Mouse (Mus musculus) gastrocnemius, postnatal 4 days (tissue): ENCODE results near the gene Iffo2. TPM values are rescaled to one million over a fixed set of nuclear protein-coding genes. Genes with fewer than 3 reads are reported as not detected.

Experiments
- DNase-seq, 2 experiments: peaks; one replicate each; pipeline ENCODE4 v3.0.0; 2021 to 2022; ENCODE audit warnings: low spot score in 2 of 2, mixed read lengths in 2 of 2
- total RNA-seq, 2 experiments: library from RNA; stranded (reverse); gene quantifications; 2 replicates each; pipeline ENCODE4 v1.2.3; 2021

The Iffo2 gene
- total RNA-seq, 2 experiments from 2014 or later: 11.5 to 11.8 TPM

- DNase-seq: peak in 1 of 2 experiments; percentile 51
These were observed 72.3 kb downstream of the Iffo2 start, which contains the start of gene Gm21969 for GRCm38 (mm10) chr4:139602357-139603244. Gm21969 (plus strand) TSS chr4:139603186.

GRCm38 (mm10) chr4:139605216-139605615, 74.9 kb downstream of the Iffo2 start:
- DNase-seq: no peak

DNA sequence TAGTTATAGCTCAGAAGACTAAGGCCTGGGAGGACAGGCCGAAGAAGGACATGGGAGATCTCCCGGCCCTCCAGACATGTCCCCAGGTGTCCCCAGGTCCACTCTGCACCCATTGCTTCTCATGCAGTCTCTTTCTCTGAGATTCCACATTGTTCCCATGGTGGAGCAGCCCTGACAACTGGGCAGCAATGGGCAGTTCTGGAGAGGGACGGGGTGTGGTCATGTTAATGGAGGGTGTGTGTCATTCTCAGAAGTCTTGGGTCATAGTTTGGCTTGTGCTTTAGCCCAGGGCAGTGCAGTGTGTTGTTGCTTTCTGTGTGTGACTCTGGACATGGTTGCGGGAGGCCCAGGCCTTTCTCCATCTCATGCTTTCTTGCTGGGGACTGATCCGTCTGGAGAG, 76.4 kb downstream of the Iffo2 start:
- no peak for DNase-seq

DNA sequence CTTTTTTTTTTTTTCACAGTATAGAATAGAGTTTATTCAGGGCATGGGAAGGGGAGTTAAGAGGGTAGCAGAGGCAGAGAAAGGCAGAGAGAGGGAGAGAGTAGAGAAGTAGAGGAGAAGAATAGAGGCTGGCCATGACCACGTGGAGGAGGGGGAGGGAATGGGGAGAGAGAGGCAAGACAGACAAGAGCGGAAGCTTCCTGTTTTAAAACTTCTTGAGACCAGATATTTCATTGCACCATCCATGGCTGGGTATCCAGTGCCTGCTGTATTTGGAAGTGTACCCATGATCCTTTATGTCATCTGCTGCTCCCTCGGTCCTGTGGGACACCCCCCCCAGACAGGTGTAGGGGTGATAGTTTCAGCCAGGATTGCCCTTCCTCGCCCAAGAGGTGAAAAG, 78.6 kb downstream of the Iffo2 start:
- DNase-seq: no peak

DNA sequence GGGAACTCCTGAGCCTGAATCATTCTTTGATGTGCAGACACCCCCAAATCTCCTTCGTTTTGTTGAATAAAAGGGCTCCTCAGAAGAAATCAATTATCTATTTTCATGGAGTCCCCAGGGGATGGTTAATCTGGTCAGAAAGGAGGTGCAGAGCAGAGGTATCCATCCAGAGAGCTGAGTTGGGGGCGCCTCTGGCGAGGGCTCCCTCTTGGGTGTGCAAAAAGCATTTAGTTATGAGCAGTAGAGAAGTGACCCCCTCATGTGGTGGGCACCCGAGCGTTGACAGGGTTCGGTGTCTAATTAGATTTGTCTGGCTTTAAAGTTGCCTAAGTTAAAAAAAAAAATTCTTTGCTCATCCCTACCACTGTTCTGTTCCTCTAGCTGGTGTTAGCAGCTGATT, 80.6 kb downstream of the Iffo2 start:
- DNase-seq: no peak

DNA sequence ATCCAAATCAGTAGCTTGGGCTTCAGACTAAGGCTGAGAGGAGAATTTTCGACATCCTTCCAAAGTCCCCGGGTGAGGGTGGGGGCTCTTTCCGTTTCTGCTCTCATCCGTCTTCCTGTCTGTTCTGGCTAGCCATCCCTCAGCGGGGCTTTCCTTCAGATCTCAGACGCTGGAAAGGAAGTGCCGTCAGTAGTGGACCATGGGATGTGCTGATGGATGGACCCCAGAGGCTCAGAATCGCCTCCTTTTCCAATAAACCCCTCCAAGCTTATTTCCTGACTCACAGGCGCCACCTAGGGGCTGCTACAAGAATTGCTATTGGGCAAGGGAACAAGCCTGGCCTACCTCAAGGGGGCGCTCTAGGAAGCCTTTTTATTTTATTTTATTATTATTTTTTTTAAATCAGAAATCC, 81.2 kb downstream of the Iffo2 start:
- DNase-seq: peak; percentile 75 to 85

- DNase-seq: no peak
These were observed 84.3 kb downstream of the Iffo2 start for GRCm38 (mm10) chr4:139614524-139615260.

DNA sequence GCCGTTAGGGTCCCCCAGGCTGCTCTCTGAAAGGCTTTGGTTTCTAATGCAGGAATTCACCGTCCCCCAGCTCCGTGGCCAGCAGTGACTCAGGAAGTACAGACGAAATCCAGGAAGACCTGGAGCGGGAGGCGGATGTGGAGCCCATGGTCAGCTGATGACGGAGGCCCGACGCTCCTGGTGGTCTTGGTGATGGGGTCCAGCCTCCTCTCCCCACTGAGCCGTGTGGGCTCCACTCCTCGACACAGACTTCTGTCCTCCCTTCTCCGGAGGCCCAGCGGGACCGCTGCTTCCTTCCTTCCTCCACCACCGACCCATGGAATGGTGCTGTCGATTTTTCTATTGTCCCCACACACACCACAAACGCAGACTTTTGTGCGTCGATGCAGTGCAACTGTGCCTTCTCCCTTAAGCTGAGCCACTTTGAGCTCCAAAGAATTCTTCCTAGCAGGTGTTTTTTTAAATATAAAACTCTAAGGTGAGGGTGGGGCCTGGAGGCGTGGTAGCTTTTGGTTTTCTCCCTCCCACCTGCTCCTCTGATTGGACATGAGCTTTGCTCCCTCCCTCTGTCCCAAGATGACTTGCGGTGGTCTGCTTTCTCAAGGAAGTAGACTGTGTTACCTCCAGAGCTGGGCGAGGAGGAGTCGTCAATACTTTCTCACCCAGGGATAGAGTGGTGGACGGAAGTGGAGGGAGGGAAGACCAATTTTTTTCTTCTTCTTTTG, 86.1 kb downstream of the Iffo2 start:
- DNase-seq: no peak

DNA sequence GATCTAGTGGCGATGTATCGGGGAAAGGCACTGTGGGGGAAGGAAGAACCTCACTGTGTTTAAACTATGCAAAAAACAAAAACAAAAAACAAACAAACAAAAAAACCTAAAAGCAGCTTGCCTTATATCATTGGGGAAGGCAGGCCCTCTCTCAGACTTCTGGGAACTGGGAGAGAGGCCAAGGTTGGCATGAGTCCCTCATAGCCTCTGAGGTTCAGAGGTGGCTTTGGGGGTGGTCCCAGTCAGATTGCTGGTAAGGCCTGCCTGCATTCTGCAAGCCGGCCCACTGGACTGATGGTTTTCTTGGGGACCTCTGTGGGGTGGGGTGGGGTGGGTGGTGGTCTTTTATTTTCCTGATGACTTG, 86.6 kb downstream of the Iffo2 start:
- no peak for DNase-seq

DNA sequence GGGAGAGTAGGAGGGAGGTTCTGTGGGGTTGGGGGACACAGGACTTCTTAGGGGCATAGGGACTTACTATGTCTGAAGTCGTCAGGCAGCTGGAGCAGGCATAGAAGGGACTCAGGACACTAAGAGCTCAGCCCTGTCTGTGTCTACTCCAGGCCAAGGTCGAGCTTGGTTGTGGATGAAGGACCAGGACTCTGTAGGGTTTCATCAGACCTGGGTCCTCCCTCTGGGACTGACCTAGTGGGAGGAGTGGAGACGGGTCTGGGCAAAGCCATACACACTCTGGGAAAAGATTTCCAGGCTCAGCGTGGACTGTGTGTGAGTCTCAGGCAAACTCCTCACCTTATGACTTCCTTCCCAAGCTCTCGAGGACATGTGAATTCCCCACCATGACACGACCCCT, 89.4 kb downstream of the Iffo2 start:
- DNase-seq: no peak

DNA sequence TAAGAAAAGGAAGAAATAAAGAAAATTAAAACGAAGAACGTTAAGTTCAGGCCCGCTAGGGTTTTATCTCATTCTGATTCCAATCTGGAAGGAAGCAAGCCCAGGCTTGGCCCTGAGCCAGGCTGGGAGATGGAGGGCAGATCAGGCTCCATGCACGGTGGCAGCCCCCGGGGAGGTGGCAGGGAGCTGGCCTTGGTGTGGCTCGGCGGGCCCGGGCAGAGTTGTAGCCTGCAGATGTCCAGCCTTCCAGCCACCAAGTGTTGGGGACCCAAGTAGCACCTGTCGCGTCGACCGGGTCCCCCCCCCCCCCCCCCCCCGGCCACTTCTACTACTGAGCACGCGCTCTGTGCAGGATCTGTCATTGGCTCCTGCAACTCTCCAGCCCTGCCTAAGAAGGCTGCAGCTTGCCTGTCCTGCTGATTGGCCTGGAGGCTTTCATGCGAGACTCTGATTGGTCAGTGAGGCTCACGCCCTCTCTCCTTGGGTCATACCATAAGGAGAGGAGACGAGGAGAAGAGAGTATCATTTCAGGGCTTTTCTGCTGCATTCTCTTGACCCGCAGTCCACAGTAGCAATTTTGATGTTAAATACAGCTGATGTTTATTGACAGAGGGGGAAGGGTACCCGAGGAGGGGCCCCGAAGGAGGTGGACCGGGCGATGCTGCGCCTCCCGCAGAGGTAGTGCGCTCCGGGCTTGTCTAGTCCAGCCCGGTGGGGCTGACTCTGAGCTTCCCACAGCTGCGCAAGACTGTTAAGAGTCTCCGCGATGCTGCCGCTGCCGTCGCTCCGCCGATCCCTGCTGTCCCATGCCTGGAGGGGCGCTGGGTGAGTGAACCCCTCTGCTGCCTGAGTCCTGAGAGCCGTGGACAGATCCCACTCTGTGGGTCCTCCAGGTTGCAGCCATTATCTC, 92.3 kb downstream of the Iffo2 start, which contains the start of gene Aldh4a1:
Aldh4a1 (plus strand) TSS at position 494 of the 910 bp plus-strand sequence.
- DNase-seq: peak; percentile 65 to 84

- DNase-seq: no peak
These were observed 93.2 kb downstream of the Iffo2 start for GRCm38 (mm10) chr4:139623434-139624115.

GRCm38 (mm10) chr4:139624116-139624489, 93.8 kb downstream of the Iffo2 start:
- no peak for DNase-seq

- no peak for DNase-seq
These were observed 94.4 kb downstream of the Iffo2 start for GRCm38 (mm10) chr4:139624706-139625105.

DNA sequence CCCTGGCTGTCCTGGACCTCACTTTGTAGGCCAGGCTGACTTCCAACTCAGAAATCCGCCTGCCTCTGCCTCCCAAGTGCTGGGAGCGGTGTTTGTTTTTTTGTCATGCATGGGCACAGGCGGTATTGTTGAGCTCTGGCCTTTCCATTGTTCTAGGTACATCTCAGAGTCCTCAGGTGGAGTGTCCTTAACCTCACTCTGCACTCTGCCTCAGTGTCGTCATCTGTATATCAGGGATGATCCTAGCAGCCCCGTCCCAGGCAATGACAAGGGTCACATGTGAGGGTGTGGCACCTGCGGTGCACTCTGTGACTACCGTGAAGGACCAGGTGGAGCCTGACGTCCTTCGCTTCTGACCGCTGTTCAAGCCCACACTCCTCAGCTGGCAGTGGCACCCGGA, 97.0 kb downstream of the Iffo2 start:
- DNase-seq: no peak

GRCm38 (mm10) chr4:139630171-139630570, 99.8 kb downstream of the Iffo2 start:
- no peak for DNase-seq

DNA sequence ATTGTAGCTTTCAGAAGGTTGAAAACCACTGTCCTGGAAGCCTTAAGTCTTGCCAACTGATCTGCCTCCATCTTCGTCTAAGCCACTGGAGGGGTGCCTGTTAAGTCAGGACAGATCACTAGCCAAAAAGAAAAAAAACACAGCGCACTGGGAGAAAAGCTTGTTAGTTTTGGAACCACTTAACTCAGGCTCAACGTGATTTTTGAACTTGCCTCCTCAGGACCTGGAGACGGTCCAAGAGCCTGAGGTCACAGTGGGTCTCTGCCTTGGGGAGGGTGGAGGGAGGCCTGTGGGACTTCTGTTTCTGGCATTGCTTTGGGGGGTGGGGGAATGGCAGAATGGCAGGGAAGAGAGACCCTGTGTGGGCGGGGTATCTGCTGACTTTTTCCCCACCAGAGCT, 100.8 kb downstream of the Iffo2 start:
- DNase-seq: no peak

GRCm38 (mm10) chr4:139631569-139632253, 101.4 kb downstream of the Iffo2 start:
- DNase-seq: no peak

DNA sequence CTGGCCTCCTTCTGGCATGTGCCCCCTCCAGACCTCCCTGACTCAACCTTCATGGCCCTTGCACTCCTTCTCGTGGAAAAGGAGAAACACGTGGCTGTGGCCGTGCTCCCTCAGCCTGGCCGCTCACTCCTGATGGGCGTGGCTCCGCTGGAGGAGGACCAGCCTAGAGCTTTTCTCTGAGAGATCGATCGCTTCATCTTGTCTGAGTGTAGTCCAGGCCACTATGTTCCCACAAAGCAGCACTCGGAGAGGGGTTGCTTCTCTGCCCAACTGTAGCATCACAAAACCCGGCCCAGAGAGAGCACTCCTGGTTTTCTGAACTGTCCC, 101.9 kb downstream of the Iffo2 start:
- DNase-seq: no peak

DNA sequence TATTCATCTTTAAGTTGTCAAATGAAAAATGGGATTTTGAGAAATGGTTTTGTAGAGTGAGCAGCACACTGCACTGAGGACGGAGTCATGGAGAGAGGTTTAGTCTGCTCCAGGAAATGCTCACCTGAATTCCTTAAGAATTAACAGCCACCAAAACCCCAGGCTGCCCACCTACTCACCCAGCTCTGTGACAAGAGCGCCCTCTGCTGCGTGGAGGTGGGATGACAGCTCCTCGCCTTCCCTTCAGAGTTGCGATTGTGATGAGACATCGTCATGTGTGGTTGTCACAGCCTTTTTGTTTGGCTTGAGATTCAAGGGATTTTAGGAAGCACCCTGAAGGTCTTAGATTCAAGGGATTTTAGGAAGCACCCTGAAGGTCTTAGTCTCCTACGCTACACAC, 106.0 kb downstream of the Iffo2 start:
- peak; percentile 60 to 68 for DNase-seq
